Mouse (Mus musculus): ENCODE measurements around the gene Adgrl4. TPM values are rescaled to one million over a fixed set of nuclear protein-coding genes. Genes with fewer than 3 reads are reported as not detected.

Adgrl4 gene
- 4.7 and 5.7 TPM in 2 replicates for polyA plus RNA-seq (2015; fragmentation: Nextera tagmentation; extraction: Ambion mirVana)

DNA sequence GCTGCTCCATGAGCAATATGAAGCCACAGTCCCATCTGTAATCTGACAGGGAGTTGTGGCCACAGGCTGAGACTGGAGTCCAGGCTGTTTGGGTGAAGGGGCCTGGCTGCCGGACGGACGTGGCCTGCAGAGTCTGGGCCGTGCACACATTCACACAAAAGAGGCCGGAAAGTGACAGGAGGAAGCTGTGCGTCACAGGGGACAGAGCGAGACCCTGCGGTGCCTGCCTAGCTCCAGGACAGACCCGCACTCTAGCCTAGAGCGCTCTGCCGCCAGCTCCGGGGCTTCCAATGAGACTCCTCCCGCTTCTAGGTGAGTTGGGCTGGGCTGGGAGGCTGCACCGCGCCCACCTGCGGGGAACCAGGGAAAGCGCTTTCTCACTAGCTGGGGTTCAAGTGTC lies at the start of gene Adgrl4:
Adgrl4 (plus strand) TSS at position 195 of the 400 bp plus-strand sequence.
- Histone ChIP-seq H3K4me1 (replicated peaks) (no peaks in the 10 kb centered on the region), H3K4me3 (replicated peaks) (peak within 1 kb of the TSS; percentile 31), H3K4me2 (peak within 1 kb of the TSS; percentile 45), H3K27me3 (no peaks in the 10 kb centered on the region), H3K9me3 (replicated peaks) (no peaks in the 10 kb centered on the region), H3K9ac (no peak within 1 kb of the TSS), H3K36me3 (no peaks in the 10 kb centered on the region), H3K27ac (peak within 1 kb of the TSS; percentile 43)
- peak; percentile 69 for ATAC-seq (ENCODE audit: low read depth)
- WGBS (ENCODE audit: insufficient replicate concordance): 2% methylated on average over 17 of the region's 17 CpGs
- DNase-seq: no peak

GRCm38 (mm10) chr3:151390912-151391311 lies 46.8 kb upstream of the Adgrl4 start:
- no peak overlapping the region for H3K4me3 ChIP-seq (replicated peaks)
- no peak for DNase-seq
- no peak overlapping the region for H3K4me2 ChIP-seq
- no peaks in the 10 kb centered on the region for H3K36me3 ChIP-seq
- no peak overlapping the region for H3K27ac ChIP-seq
- no peak overlapping the region for H3K9ac ChIP-seq
- no peaks in the 10 kb centered on the region for H3K27me3 ChIP-seq
- H3K4me1 ChIP-seq (replicated peaks): no peaks in the 10 kb centered on the region
- no peak for ATAC-seq (ENCODE audit: low read depth)
- no peaks in the 10 kb centered on the region for H3K9me3 ChIP-seq (replicated peaks)

DNA sequence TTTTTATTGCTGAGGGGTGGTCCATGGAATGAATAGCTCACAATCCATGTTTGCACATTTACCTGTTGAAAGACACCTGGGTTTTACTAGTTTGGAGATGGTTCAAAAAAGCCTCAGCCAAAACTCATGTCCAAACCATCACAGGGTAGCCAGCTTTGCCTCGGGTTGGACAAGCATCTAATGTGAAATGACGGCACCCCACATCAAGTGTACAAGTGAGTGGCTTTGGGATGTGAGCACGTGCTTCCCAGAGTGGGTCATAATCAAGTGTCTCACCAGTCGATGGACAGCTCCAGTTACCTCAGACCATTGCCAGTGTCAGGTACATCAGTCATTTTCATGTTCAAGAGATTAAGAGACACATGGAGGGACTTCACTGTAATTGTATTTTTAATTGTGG lies 44.8 kb upstream of the Adgrl4 start:
- Histone ChIP-seq H3K4me1 (replicated peaks) (no peaks in the 10 kb centered on the region), H3K4me2 (no peak overlapping the region), H3K4me3 (replicated peaks) (no peak overlapping the region), H3K9me3 (replicated peaks) (no peaks in the 10 kb centered on the region), H3K27me3 (no peaks in the 10 kb centered on the region), H3K27ac (no peak overlapping the region), H3K36me3 (no peaks in the 10 kb centered on the region), H3K9ac (no peak overlapping the region)
- 66% methylated on average over 4 of the region's 4 CpGs for WGBS (ENCODE audit: insufficient replicate concordance)
- ATAC-seq (ENCODE audit: low read depth): no peak
- DNase-seq: no peak

DNA sequence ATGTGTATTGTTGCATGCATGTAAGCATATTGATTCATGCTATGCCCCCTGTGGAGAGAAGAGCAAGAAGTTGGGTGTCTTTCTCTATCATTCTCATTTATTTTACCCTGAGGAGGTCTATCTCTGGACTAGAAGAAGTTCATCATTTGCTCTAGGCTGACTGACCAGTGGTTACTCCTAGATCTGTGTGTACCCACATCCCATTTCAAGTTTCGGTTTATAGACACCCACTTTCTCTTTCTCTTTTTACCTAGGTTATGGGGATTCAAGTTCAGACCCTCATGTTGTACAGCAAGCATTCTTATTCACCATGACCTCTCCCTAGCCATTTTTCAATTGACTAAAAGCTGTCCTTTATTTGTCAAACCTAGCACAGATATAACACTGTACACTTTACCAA lies 44.4 kb upstream of the Adgrl4 start:
- H3K9me3 ChIP-seq (replicated peaks): no peaks in the 10 kb centered on the region
- no peak for DNase-seq
- H3K9ac ChIP-seq: no peak overlapping the region
- no peaks in the 10 kb centered on the region for H3K4me1 ChIP-seq (replicated peaks)
- H3K27me3 ChIP-seq: no peaks in the 10 kb centered on the region
- no peak for ATAC-seq (ENCODE audit: low read depth)
- WGBS (ENCODE audit: insufficient replicate concordance): 69% methylated on average over 1 of the region's 1 CpGs
- H3K4me3 ChIP-seq (replicated peaks): no peak overlapping the region
- H3K36me3 ChIP-seq: no peaks in the 10 kb centered on the region
- H3K27ac ChIP-seq: no peak overlapping the region
- no peak overlapping the region for H3K4me2 ChIP-seq

DNA sequence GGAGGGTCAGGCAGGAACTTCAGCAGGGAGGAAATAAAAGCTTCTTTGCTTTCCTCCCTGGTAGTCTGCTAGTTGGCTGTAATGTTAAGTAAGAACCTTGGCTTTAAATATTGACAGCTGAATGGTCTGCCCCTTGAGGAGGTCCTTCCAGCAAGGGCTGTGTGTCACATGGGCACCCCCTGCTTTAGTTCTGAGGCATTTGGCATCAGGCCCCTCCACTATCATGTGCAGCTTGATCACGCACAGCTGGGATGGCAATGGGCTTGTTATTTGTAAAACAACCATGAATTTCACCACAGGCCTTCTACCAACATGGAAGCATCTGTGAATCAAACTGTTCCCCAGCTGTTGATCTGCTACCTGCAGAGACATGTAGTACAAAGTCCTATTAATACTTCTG lies 38.4 kb upstream of the Adgrl4 start:
- DNase-seq (no peak), ATAC-seq (ENCODE audit: low read depth) (no peak)
- Histone ChIP-seq H3K4me3 (replicated peaks) (no peak overlapping the region), H3K4me1 (replicated peaks) (no peaks in the 10 kb centered on the region), H3K36me3 (no peaks in the 10 kb centered on the region), H3K9ac (no peak overlapping the region), H3K9me3 (replicated peaks) (no peaks in the 10 kb centered on the region), H3K27ac (no peak overlapping the region), H3K4me2 (no peak overlapping the region), H3K27me3 (no peaks in the 10 kb centered on the region)
- whole genome bisulfite sequencing (ENCODE audit: insufficient replicate concordance): 72% methylated on average over 1 of the region's 1 CpGs

DNA sequence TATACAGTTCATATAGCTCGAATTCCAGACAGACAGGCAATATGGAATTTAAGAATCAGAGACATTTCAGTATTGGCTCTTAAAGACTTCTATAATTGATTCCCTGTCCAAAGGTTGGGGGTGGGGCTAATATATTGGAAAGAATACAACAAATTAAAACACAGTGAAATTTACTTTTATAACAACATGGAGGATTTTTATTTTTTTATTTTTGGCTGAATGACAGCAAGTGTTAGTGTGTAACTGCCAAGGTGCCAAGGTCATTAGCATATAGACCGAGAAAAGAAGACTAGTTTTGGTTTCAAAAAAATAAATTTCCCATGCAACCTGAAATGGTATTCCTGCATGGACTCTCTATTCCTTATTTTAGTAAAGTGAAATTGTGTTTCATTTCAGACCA lies 26.7 kb upstream of the Adgrl4 start:
- no peak overlapping the region for H3K27ac ChIP-seq
- ATAC-seq (ENCODE audit: low read depth) (no peak), DNase-seq (no peak)
- no peaks in the 10 kb centered on the region for H3K36me3 ChIP-seq
- H3K9me3 ChIP-seq (replicated peaks): no peaks in the 10 kb centered on the region
- 51% methylated on average over 2 of the region's 2 CpGs for WGBS (ENCODE audit: insufficient replicate concordance)
- H3K4me2 ChIP-seq: no peak overlapping the region
- no peaks in the 10 kb centered on the region for H3K27me3 ChIP-seq
- no peak overlapping the region for H3K4me3 ChIP-seq (replicated peaks)
- H3K4me1 ChIP-seq (replicated peaks): no peaks in the 10 kb centered on the region
- no peak overlapping the region for H3K9ac ChIP-seq

GRCm38 (mm10) chr3:151411488-151411887 lies 26.2 kb upstream of the Adgrl4 start:
- no peaks in the 10 kb centered on the region for H3K36me3 ChIP-seq
- H3K27ac ChIP-seq: no peak overlapping the region
- no peak for ATAC-seq (ENCODE audit: low read depth)
- DNase-seq: no peak
- 85% methylated on average over 4 of the region's 4 CpGs for WGBS (ENCODE audit: insufficient replicate concordance)
- H3K4me3 ChIP-seq (replicated peaks): no peak overlapping the region
- no peaks in the 10 kb centered on the region for H3K27me3 ChIP-seq
- no peaks in the 10 kb centered on the region for H3K9me3 ChIP-seq (replicated peaks)
- no peak overlapping the region for H3K4me2 ChIP-seq
- H3K4me1 ChIP-seq (replicated peaks): no peaks in the 10 kb centered on the region
- no peak overlapping the region for H3K9ac ChIP-seq

DNA sequence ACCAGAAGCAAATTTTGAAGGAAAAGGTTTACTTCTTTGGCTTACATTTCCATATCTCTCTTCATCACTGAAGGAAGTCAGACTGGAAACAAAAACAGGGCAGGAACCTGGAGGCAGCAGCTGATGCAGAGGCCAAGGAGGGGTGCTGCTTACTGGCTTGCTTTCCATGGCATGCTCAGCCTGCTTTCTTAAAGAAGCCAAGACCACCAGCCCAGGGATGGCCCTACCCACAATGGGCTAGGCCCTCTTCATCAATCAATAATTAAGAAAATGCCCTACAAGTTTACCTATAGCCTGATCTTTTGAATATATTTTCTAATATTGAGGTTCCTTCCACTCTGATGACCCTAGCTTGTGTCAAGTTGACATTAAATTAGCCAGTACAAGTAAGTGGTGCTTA lies 20.8 kb upstream of the Adgrl4 start:
- DNase-seq: no peak
- H3K4me1 ChIP-seq (replicated peaks): no peaks in the 10 kb centered on the region
- no peak for ATAC-seq (ENCODE audit: low read depth)
- H3K4me3 ChIP-seq (replicated peaks): no peak overlapping the region
- H3K9me3 ChIP-seq (replicated peaks): no peaks in the 10 kb centered on the region
- H3K36me3 ChIP-seq: no peaks in the 10 kb centered on the region
- no peak overlapping the region for H3K9ac ChIP-seq
- H3K27me3 ChIP-seq: no peaks in the 10 kb centered on the region
- no peak overlapping the region for H3K4me2 ChIP-seq
- H3K27ac ChIP-seq: no peak overlapping the region

DNA sequence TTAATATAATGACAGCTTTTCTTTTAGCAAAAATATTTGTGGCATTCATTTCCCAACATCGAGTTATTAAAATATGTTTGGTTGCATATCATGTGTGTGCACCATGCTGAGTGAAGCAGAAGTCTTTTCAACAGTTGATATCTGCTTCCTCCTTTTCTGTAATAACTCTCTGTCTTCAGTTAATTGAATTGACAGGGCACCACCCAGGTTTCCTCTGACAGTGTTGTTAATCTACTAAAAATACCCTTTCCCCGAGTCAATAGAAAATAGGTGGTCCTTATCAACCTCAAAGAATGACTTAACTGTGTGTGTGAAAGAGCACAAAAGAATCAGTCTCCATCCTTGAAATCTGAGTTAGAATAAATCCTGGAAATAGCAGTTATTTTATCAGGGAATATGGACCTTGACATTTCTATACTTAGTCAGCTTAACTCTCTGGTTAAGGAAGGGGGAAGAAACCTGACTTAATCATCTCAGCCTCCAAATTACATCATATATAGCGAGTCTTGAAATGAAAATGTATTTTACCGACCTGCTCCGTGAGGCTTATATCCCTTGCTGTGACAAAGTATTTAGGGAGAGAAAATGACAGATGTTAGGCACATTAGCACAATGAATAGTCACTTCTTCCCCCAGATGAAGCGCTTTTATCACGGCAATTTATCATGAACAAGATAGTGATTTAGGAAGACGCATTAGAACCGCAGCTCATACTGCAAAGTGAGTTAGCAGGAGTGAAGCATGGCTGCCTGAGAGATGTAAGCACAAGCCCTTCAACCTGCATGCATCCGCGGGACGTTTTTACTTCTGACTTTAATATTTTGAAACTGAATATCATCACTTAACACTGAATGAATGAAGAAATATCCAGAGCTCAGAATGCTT lies 19.8 kb upstream of the Adgrl4 start:
- Histone ChIP-seq H3K9ac (no peak overlapping the region), H3K27ac (no peak overlapping the region), H3K4me3 (replicated peaks) (no peak overlapping the region), H3K27me3 (no peaks in the 10 kb centered on the region), H3K36me3 (no peaks in the 10 kb centered on the region), H3K4me2 (no peak overlapping the region), H3K4me1 (replicated peaks) (no peaks in the 10 kb centered on the region), H3K9me3 (replicated peaks) (no peaks in the 10 kb centered on the region)
- ATAC-seq (ENCODE audit: low read depth): no peak
- WGBS (ENCODE audit: insufficient replicate concordance): 37% methylated on average over 12 of the region's 12 CpGs
- DNase-seq: no peak

DNA sequence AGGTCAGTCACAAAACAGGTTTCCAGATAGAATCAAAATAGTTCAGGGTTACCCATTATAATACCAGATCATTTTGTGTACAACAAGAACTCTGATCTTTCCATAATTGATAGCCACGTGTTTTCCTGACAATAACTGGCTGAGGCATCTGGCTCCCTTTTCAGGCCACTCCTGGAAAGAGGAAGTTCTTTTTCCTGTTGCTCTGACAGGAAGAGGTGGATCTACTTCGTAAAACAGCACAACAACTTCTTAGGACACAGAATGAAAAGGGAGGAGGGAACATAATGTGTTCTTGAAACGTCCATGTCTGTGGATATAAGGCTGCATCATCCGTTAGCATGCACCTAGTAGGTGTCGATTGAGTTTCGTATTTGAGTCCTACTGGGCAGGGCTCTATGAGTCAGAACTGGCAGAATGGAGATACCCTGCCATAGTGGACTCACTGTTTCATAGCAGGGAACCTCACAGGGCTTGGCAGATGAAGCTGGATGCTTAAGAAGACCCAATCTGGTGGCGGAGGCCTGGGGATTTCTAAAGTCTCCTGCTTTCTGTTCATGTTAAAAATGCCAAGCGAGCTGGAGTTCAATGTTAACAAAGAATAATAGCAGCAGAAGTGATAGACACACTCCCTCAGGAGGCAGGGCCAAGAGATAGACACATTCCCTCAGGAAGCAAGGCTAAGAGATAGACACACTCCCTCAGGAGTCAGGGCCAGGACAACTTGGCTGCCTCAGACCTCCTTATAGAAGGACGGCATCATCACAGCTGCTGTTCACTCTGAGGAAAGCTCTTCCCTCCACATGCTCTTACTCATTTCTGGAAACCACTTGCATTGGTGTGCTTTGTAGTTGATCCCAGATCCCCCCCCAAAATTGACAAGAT lies 13.1 kb upstream of the Adgrl4 start:
- Histone ChIP-seq H3K9ac (no peak overlapping the region), H3K4me3 (replicated peaks) (no peak overlapping the region), H3K36me3 (no peaks in the 10 kb centered on the region), H3K9me3 (replicated peaks) (no peaks in the 10 kb centered on the region), H3K4me1 (replicated peaks) (no peaks in the 10 kb centered on the region), H3K4me2 (0 out of 2 replicates have a peak overlapping the region, but pooled peaks have one; percentile 17), H3K27ac (peak overlapping the region; percentile 9; the same call in 1 of the 2 replicates), H3K27me3 (no peaks in the 10 kb centered on the region)
- WGBS (ENCODE audit: insufficient replicate concordance): 42% methylated on average over 9 of the region's 9 CpGs
- ATAC-seq (ENCODE audit: low read depth) (no peak; the same call in 1 of the 2 replicates), DNase-seq (no peak)

GRCm38 (mm10) chr3:151430106-151430505 lies 7.6 kb upstream of the Adgrl4 start:
- no peak overlapping the region for H3K4me3 ChIP-seq (replicated peaks)
- H3K36me3 ChIP-seq: no peaks in the 10 kb centered on the region
- ATAC-seq (ENCODE audit: low read depth) (no peak), DNase-seq (no peak)
- 62% methylated on average over 3 of the region's 3 CpGs for WGBS (ENCODE audit: insufficient replicate concordance)
- no peak overlapping the region for H3K9ac ChIP-seq
- no peaks in the 10 kb centered on the region for H3K9me3 ChIP-seq (replicated peaks)
- H3K27me3 ChIP-seq: no peaks in the 10 kb centered on the region
- H3K4me1 ChIP-seq (replicated peaks): no peaks in the 10 kb centered on the region
- no peak overlapping the region for H3K4me2 ChIP-seq
- H3K27ac ChIP-seq: no peak overlapping the region

Measured in liver, embryonic 13.5 days (tissue).